Mouse (Mus musculus) mouse trophoblast stem cell (cell line): ENCODE results near the gene Mybpc3.

Experiments
- in situ Hi-C, 2 experiments: fragments of 300-500 bp; cut with MseI, MboI; formaldehyde crosslinking; loops; 2 replicates in 1 of 2; 3 replicates in 1 of 2; pipeline ENCODE4 v1.15.1; 2025

Mybpc3 gene

GRCm38 (mm10) chr2:91120261-91120671 lies 2.3 kb downstream of the Mybpc3 start:
- in situ Hi-C loops, result no loop called here

GRCm38 (mm10) chr2:91121011-91121410 lies 3.1 kb downstream of the Mybpc3 start:
- in situ Hi-C loops, result no loop called here

- in situ Hi-C loops, result no loop called here
Measured at GRCm38 (mm10) chr2:91121497-91121896, 3.6 kb downstream of the Mybpc3 start.

- in situ Hi-C loops, result no loop called here
Measured at GRCm38 (mm10) chr2:91123521-91123920, 5.6 kb downstream of the Mybpc3 start.

GRCm38 (mm10) chr2:91125101-91125500 lies 7.2 kb downstream of the Mybpc3 start:
- in situ Hi-C loops, result no loop called here

GRCm38 (mm10) chr2:91128761-91129160 lies 10.8 kb downstream of the Mybpc3 start:
- in situ Hi-C loops, result no loop called here

GRCm38 (mm10) chr2:91130126-91130525 lies 12.2 kb downstream of the Mybpc3 start:
- in situ Hi-C loops, result no loop called here

- in situ Hi-C loops, result no loop called here
Measured at GRCm38 (mm10) chr2:91131251-91131650, 13.3 kb downstream of the Mybpc3 start.

- in situ Hi-C loops, result no loop called here
Measured at GRCm38 (mm10) chr2:91132035-91132434, 14.1 kb downstream of the Mybpc3 start.

- in situ Hi-C loops, result no loop called here
Measured at GRCm38 (mm10) chr2:91136513-91137412, 18.8 kb downstream of the Mybpc3 start.

- in situ Hi-C loops, result no loop called here
Measured at GRCm38 (mm10) chr2:91137481-91137880, 19.5 kb downstream of the Mybpc3 start.

GRCm38 (mm10) chr2:91139311-91139710 lies 21.4 kb downstream of the Mybpc3 start:
- in situ Hi-C loops, result no loop called here

- in situ Hi-C loops, result no loop called here
Measured at GRCm38 (mm10) chr2:91139764-91140163, 21.8 kb downstream of the Mybpc3 start.

GRCm38 (mm10) chr2:91142920-91143319 lies 25.0 kb downstream of the Mybpc3 start:
- in situ Hi-C loops, result no loop called here

GRCm38 (mm10) chr2:91143401-91143800 lies 25.5 kb downstream of the Mybpc3 start:
- in situ Hi-C loops, result no loop called here

- in situ Hi-C loops, result no loop called here
Measured at GRCm38 (mm10) chr2:91148101-91148500, 30.2 kb downstream of the Mybpc3 start.

- in situ Hi-C loops, result no loop called here
Measured at GRCm38 (mm10) chr2:91151331-91151730, 33.4 kb downstream of the Mybpc3 start.

GRCm38 (mm10) chr2:91152885-91153377 lies 35.0 kb downstream of the Mybpc3 start:
- in situ Hi-C loops, result no loop called here

- in situ Hi-C loops, result no loop called here
Measured at GRCm38 (mm10) chr2:91154091-91154490, 36.1 kb downstream of the Mybpc3 start.

GRCm38 (mm10) chr2:91157002-91157752 lies 39.2 kb downstream of the Mybpc3 start:
- in situ Hi-C loops, result no loop called here

- in situ Hi-C loops, result no loop called here
Measured at GRCm38 (mm10) chr2:91160591-91160990, 42.6 kb downstream of the Mybpc3 start.

GRCm38 (mm10) chr2:91162952-91163351 lies 45.0 kb downstream of the Mybpc3 start:
- in situ Hi-C loops, result no loop called here

- in situ Hi-C loops, result no loop called here
Measured at GRCm38 (mm10) chr2:91163532-91163931, 45.6 kb downstream of the Mybpc3 start.
